Mouse (Mus musculus): Measurements from ENCODE around the gene Gm4131.

Gene Gm4131

DNA sequence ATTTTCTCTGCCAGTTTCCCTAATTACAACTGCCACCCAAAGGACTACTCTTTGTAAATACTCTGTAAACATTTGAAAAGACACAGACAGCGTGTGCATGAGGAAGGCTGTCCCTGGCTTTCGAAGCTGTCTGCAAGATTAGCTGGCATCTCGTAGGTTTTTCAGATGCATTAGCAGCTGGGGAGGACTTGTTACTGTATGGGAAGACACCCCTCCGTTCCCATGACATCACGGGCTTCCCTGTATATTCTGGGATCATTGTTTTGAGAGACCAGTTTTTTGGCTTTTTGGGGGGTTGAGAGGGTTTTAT lies 111.2 kb downstream of the Gm4131 start:
- no peak for DNase-seq

- DNase-seq = no peak
Measured at GRCm38 (mm10) chr14:62454760-62455569, 111.8 kb downstream of the Gm4131 start.

DNA sequence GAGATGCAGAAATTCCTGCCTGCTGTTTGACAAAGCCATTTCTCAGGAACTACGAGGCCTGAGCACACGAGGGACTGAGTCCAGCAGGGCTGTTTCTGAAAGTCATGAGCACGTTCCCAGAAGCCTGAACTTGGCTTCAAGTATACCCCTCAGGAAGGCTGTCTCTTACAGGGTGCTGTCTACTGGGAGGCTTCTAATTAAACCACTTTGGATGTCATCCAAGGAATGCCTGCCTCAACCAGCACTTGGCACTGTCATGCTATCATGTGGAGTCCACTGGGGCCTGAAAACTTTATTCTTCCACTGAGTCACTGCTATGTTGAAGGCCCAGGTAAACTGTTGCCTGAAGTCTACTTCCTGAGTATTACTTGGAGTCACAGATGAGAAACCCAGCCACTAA lies 112.6 kb downstream of the Gm4131 start:
- DNase-seq = no peak

DNA sequence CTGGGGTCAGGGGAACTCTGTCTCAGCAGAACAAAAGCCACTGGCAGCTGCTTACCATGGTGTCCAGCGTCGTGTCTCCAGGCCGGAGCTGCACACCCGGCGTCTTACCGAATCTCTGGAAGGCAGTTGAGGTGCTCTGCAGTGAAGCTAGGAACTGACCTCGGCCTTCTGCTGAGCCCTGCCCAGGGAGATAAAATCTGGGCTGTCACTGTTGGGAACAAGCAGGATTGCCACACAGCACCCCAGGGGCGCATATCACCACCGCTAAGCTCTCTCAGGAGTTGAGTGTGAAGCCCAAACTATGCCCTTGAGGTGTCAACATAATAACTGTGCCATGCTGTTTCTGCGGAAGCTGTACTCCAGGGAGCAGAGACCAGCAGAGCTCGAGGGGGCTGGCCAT lies 113.4 kb downstream of the Gm4131 start:
- no peak for DNase-seq

DNA sequence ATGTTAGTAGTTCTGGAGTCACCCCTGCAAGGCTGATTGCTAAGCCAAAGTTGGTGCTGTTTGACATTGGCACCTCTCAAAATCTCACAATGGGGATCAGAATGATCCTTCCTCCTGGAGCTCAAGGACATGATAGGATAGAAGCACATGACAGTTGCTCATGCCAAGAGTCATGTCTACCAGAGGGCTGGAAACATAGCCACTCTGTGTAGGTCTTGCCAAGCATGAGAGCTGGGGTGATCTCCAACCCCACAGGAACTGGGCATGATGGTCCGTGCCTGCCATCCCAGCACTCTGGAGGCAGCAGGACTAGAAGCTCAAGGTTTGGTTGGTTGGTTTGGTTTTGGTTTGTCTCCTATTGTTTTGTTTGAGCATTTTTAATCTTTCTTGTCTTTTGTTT lies 116.0 kb downstream of the Gm4131 start:
- no peak for DNase-seq

DNA sequence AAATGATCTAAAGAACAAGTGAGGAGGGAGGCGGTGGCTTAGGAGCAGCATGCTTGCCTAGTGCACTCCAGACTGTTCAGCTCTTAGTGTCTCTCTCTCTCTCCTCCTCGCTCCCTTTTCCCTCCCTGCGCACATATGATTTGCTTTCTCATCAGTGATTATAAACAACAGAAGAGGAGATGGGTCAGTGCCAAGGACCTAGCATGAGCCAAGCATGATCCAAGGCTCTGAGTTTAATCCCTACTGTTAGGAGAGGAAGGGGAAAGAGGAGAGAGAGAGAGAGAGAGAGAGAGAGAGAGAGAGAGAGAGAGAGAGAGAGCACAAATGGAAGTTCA lies 119.5 kb downstream of the Gm4131 start:
- DNase-seq = no peak

- no peak for DNase-seq
Measured at GRCm38 (mm10) chr14:62446385-62447213, 120.1 kb downstream of the Gm4131 start.

- no peak for DNase-seq
Measured at GRCm38 (mm10) chr14:62443840-62444430, 122.8 kb downstream of the Gm4131 start.

DNA sequence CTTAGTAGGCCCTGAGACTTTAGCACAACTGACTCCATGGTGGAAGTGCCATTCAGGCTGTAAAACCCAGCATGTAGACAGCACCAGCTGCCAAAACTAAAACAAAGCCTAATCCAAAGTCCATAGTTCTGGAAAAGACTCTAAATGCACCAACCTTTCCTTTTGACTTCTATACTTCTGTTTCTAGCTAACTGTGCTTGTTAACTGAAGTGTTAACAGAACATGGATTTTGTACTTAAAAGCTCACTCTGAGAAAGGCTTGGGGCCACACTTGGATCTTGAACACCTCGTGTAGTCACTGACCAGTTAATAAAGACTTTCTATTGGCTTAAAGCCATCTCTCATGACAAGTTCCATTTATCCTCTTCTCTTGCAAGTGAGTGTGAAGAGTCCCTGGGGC lies 123.8 kb downstream of the Gm4131 start:
- no peak for DNase-seq

DNA sequence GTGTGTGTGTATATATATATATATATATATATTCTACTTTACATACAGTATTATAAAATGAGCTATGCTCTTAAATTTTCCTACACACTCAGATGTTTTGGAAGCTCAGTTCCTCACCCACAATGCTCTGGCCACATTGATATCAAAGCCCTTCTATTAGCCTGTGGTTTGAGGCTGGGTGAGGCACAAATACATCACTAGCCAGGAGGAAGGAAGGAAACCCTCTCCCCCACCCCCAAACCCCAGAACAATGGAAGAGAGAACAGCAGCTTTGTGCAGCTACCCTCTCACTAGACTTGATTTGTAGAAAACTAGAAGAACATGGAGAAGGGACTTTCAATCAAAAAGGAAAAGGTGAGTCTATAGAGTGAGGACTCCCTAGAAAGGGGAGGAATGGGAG lies 126.7 kb downstream of the Gm4131 start:
- no peak for DNase-seq

- DNase-seq = no peak
Measured at GRCm38 (mm10) chr14:62438236-62438635, 128.5 kb downstream of the Gm4131 start.

- DNase-seq = no peak
Measured at GRCm38 (mm10) chr14:62437806-62438205, 128.9 kb downstream of the Gm4131 start.

DNA sequence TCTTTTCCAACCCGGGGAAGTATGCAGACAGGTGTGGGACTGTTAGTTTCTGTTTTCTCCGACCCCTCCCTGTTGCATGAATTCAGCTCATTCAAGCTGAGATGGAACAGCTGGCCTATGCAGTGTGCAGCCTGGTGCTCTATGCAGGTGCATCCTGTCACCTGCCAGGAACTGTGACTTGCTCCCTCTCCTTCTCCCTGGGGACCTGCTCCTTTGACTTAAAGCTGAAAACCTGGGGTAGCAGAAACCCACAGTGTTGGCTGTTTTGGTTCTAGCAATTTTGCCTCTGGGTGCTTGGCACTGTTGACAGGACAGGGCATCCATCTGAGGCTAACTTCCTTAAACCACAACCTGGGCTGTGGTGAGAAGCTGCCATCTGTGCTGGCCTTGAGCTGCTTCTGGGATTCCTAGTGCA lies 141.4 kb downstream of the Gm4131 start:
- DNase-seq = no peak

DNA sequence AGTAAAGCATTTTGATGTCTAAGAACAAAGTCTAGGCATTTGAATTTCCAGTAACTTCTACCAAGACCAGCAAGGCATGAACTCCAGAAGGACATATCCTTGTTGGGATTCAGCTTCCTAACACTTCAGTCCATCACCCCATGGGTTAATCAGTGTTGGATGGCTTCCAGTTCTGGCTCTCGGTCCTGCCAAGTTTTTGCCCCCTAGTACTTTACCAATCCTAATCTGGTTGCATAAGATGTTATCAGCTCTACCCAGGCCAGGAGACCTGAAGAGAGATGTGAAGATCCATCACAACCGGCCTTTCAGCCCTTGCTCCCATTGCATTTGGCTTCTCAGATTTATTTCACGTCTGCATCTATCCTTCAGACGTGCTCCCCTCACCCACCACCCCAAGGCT lies 144.5 kb downstream of the Gm4131 start:
- no peak for DNase-seq

DNA sequence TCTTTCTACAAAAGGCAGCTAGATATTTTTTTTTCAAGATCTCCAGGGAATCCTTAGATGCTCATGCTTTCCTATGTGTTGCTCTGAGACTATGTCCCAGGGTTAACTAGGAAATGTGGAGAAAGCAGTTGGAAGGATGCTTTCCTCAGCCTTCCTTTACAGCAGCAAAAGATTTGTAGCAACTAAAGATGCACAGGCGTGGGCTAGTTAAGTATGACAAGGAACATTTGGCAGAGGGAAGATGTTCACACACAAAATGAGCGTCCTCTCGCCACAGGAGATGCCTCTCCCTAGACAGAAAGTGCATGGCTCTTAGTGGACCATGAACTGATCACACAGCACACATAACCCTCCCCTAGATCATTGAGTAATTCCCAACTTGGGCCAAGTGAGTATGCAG lies 149.2 kb downstream of the Gm4131 start:
- DNase-seq = no peak

GRCm38 (mm10) chr14:62416742-62417134 lies 150.0 kb downstream of the Gm4131 start:
- peak; percentile 43 for DNase-seq

GRCm38 (mm10) chr14:62416007-62416741 lies 150.5 kb downstream of the Gm4131 start:
- DNase-seq = peak; percentile 29
